Mouse (Mus musculus): ENCODE data around the gene Chp1.
"Not testable (repeated sequence)": the region's sequence is repeated elsewhere in the genome, so short reads cannot be mapped to it uniquely, and the experiment has no call there.

Chp1 gene

DNA sequence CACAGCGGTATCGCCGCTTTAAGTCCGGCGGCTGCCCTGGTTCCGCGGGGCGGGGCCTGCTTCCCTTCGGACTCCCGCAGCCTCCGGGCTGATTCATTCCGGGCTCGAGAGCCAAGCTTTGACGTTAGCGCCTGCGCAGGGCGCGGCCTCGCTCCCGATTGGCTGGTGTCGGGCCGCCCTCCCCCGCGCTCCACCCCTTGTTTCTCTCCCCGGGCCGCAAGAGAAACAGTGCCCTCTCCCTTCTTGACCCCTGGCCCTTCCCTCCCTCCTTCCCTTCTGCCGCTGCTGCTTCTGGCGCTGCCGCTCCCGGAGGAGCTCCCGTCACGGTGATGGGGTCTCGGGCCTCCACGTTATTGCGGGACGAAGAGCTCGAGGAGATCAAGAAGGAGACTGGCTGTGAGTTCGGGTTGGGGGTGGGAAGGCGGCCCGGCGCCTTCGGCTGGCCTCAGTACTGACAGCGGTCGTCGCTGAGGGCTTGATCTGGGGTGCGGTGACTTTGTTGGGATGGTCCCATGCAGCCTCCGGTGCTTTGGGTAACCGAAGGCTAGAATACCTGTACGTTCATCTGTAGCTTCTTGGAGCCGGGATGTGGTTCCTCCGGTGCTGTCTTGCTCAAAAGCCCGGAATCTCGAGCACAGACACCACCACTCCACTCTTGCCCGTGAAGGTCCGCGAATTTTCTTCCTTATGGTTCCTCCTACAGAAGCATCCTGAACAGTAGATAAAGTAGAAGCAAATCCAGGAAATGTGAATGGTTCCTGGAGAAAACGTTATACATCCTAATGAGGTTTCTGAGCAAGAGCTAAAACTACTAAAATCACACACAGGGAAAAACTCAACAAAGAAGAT is at the start of gene Chp1, which contains the start of gene Exd1:
Gene Chp1 (plus strand): TSS at position 176 of the 849 bp plus-strand sequence.
Gene Exd1 (minus strand): TSS at position 106 of the 849 bp plus-strand sequence.
- DNase-seq (ENCODE audit: low spot score in 2 of 2), result peak; percentile 98 to 99

DNA sequence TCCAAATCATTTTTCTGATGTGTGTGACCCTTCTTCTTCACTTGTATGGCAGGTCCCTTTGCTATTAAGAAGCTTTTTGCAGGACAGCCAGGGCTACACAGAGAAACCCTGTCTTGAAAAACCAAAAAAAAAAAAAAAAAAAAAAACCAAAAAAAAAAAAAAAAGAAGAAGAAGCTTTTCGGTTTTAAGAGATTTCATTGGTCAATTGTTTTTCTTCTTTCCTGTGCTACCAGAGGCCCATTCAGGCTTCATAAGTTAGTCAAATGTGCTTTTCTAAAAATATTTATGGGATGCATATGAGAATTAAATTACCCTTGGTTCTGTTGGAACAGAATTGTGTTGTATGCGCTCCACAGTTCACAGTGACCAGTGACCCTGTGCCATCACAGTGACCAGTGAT is 48.6 kb upstream of the Chp1 start:
- no peak for DNase-seq (ENCODE audit: low spot score in 2 of 2)

DNA sequence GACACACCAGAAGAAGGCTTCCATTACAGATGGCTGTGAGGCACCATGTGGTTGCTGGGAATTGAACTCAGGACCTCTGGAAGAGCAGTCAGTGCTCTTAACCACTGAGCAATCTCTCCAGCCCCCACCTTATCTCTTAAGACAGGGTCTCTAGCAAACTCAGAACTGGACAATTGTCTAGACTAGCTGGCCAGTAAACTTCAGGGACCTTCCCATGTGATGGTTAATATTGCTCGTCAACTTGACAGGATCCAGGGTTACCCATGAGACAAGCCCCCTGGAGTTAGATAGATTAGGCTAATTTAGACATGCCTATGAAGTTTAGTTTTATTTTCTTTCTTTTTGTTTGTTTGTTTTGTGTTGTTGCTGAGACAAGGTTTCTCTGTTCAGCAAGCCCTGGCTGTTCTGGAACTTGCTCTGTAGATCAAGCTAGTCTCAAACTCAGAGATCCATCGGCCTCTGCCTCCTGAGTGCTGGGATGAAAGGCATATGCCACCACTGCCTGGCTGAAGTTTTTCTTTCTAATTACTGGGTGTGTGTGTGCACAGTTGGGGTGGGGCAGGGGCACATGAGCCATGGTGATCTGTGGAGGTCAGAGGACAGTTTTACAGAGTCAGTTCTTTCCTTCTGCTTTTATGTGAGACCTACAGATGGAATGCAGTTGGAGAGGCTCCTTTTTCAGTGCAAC is 46.4 kb upstream of the Chp1 start:
- DNase-seq (ENCODE audit: low spot score in 2 of 2), result no peak

DNA sequence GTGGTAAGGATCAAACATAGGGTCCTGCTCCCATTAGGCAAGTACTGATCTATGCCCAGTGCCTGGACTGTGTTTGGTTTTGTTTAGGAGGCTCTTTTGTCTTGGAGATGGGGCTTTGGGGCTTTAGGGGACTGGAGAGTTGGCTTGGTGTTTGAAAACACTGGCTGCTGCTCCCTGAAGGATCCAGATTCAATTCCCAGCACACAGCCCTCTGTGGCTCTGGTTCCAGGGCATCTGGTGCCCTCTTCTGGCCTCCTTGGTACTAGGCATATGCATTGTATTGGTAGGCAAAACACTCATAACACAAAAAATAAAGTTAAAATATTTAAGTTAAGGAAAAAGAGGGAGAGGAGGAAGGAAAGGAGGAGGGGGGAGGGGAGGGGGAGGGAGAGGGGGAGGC is 40.4 kb upstream of the Chp1 start:
- DNase-seq (ENCODE audit: low spot score in 2 of 2), result no peak

DNA sequence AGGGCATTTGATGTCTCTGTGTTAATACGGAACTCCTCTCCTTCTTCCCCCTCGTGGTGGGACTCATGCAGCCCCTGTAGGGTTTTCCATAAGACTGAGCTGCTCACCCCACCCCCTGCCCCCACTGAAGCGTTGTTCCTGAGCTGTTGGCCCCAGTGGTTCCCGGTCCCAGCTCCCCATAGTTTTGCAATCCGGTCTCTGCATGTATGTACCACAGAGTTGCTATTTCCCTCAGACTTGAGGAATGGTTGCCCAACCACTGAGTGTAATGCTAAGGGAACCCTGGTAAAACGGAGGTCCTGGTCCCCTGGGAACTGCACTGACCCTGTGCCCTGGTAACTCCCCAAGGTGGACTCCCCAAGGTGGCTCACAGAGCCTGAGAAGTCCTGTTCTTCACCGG is 39.0 kb upstream of the Chp1 start:
- not testable (repeated sequence) for DNase-seq (ENCODE audit: low spot score in 2 of 2)

DNA sequence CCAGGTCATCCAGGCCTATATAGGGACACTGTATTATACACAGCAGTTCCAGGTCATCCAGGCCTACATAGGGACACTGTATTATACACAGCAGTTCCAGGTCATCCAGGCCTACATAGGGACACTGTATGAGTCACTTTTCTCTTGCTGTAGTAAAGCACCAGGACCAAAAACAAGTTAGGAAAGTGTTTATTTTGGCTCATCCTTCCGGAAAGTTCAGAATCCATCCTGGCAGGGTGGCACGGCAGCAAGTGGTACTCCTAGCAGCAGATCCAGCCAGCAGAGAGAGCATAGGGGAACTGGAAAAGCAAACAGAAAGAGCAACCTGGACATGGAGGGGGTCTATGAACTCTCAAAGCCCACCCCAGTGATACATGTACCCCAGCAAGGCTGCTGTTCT is 36.6 kb upstream of the Chp1 start:
- no peak for DNase-seq (ENCODE audit: low spot score in 2 of 2)

DNA sequence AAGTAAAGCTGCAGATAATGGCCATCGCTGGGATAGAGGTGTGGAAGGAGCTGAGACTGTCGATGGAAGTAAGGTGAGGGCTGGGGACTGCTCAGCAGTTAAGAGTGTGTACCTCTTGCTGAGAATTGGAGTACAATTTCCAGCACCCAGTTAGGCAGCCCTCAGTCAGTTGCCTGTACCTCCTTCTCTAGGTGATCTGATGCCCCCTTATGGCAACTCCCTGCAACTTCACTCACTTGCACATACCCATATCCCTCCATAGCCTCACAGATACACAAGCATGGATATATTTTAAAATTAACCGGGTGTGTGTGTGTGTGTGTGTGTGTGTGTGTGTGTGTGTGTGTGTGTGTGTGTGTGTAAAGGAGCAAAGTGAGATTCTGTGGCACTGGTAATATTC is 35.2 kb upstream of the Chp1 start:
- no peak for DNase-seq (ENCODE audit: low spot score in 2 of 2)

DNA sequence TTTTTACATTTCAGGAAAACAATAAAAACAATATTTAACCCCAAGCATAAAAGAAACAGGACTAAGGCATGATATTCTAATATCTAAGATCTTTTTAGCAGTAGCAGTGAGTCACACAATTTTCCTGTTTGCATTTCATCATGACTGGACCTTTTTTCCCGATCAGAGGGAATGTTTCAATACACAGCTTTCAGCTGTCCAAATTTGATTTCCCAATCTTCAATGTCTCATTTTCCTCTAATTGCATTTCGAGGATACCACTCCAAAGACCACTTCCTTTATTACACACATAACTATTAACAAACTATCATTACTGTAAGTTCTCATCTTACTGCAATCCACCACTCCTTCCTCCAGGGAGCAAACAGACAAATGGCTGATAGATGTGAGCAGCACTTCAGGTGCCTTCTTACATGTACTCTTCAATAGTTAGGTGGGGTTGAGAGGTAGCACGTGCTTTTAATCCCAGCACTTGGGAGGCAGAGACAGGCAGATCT is 33.4 kb upstream of the Chp1 start:
- no peak for DNase-seq (ENCODE audit: low spot score in 2 of 2)

DNA sequence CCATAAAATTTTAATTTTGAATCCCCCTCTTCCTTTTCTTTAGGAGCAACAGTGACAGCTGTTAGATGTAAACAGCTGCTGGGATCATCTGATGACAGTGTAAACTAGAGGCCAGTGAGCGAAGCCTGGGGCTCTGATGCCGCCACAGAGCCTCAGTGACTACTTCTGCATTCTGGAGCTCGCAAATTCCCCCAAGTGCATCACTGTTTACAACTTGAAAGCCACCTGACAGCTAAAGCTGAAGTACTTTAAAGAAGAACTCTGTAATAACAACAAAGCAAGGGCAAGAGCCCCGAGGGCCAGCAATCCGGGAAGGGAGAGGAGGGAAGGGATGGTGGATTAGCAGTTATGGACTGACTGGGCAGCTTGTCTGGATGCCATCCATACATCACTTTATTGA is 30.7 kb upstream of the Chp1 start:
- DNase-seq (ENCODE audit: low spot score in 2 of 2), result no peak

DNA sequence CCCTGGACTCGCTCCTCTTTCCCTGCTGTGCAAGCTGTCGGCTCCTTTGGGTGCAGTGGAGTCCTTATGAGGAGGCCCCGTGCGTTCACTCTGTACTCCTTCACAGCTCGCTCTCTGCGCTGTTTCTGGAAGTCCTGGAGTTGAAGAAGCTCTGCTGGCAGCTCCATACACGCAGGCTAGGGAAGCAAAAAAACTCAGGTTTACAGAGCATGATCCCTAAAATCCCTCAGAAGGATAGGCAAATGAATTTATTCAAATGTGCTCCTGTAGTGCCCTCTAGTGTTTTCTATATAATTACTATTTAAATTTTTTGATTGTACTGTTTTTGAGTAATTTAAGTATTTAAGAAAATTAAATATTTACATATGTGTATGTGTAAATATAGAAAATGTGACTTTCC is 26.9 kb upstream of the Chp1 start:
- no peak for DNase-seq (ENCODE audit: low spot score in 2 of 2)

DNA sequence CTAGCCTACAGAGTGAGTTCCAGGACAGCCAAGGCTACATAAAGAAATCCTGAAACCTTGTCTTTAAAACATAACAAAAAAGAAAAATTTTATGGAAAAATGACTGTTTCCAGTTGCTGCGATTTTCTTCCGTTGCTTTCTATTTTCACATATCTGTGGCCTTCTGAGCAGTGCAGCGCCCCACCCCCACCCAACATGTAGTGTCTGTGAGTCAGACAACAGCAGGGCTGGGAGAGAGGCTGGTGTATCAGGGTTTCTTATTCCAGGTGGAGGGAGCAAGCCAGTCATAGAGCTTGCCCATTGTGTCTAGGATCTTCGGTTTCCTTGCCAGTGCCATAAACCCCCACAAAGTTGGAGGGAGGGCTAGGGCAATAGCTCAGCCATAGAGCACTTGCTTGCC is 23.7 kb upstream of the Chp1 start:
- DNase-seq (ENCODE audit: low spot score in 2 of 2), result no peak

DNA sequence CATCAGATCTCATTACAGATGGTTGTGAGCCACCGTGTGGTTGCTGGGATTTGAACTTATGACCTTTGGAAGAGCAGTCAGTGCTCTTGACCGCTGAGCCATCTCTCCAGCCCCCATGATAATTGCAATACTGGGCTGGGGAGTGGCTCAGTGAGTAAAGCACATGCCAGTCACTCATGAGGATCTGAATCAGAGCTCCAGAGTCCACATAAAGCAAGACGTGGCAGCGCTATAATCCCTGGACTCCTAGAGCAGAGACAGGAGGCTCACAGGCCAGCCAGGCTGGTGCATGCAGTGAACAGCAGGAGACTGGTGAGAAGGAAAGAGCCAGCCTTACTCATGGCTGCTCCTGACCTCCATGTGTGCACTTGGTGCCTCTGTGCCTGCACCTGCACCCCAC is 22.1 kb upstream of the Chp1 start:
- DNase-seq (ENCODE audit: low spot score in 2 of 2), result no peak

DNA sequence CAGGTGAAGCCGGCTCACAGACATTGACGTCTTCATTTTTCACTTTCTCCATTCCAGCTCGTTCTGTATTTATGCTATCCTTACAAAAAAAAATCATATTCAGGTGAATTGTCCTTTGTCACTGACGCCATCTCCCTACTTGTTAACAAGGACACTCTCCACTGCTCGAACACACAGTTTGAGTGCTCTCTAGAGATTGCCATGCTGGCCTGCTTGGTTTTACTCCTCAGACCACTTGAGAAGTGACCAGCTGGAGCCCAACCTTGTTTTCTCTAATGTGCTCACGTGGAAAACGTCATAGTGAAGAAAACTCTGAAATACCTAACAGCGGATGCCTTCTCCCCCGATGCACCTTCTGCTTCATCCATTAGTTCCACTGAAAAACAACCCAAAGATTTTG is 8.7 kb upstream of the Chp1 start:
- no peak for DNase-seq (ENCODE audit: low spot score in 2 of 2)

DNA sequence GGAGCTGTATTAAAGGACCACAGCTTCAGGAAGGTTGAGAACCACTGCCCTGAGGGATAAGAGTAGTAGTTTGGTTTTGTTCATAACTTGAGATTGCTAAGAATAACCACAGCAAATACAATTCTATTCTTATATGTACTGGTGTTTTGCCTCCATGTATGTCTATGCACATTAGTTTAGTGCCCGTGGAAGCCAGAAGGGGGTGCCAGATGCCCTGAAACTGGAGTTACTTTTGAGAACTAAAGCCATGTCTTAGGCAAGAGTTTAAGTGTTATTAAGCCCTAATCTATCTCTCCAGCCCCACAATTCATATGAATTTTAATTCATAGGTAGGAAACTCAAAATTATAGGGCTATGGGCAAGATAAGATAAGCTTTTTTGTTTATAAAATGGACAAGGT is 5.4 kb upstream of the Chp1 start:
- DNase-seq (ENCODE audit: low spot score in 2 of 2), result peak in 1 of 2 experiments; percentile 65

DNA sequence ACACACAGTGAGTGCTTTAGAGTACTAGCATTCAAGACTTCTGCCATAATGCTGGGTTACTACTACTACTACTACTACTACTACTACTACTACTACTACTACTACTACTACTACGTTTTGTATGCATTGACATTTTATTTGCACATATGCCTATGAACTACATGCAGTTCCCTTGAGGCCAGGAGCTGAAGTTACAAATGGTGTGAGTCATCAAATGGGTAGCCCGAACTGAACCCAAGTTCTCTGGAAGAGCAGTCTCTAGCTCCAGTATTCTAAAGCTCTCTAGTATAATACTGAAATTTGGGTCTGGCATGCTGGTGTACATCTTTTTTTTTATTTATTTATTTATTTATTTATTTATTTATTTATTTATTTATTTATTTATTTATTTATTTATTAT is 3.8 kb upstream of the Chp1 start:
- no peak for DNase-seq (ENCODE audit: low spot score in 2 of 2)

DNA sequence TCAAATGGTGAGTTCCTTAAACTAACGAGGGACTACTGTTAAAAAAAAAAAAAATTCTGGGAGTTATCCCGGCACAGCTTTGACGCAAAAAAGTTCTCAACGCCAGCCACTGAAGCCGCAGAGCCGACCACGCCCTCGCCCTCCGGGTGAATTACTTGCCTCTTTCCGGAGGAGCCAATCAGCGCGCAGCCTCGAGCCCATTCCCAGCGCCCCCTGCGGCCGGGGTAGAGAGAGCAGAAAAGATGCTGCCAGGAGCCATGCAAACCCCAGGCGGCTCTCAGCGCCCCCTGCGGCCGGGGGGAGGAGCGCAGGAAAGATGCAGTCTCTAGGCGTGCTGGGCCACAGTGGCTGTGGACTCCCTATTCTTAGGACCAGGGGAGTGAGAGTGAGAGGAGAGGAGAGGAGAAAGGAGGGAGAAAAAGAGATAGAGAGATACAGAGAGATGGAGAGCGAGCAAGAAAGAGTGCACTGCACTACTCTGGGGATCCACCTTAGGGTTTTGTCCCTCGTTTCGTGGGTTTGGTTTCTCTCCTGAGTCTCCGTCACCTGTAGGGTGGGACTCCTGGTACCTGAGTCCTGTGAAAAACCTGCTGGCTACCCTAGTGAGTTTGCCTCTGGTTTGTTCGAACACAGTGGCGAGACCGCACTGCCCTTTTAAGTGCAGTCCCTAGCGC is 512 bp upstream of the Chp1 start:
- DNase-seq (ENCODE audit: low spot score in 2 of 2), result peak; percentile 80 to 87

DNA sequence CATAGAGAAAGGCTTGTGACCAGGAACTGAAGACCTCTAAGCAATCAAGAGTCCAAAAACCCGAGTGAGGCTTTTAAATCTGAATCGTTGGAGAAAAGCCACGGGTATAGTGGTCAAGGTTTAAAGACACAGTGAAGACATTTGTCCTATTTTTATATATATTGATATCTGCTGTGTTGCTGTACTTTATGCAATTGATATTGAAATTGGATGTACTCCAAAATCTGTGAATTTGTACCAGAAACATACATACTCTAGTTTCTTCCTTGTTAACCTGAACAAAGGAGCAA is 819 bp downstream of the Chp1 start:
- no peak for DNase-seq (ENCODE audit: low spot score in 2 of 2)

DNA sequence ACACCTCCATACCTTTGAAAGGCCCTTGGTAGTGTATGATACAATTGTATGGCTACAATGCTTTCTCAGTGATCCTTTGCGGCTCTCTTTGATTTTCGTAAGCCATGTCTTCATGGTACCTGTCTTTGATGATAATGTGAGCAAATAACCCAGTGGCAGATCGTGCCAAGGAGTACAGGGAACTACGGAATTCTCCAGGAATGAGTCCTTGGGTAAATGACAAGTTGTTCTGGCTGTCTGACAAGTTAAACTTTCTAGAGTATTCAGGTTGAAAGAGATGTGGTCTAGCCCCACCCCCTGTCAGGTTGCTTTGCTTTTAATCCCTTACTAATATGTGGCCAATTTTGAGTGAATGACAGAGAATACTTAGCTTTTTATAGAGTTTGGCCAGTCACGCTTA is 1.2 kb downstream of the Chp1 start:
- DNase-seq (ENCODE audit: low spot score in 2 of 2), result no peak

DNA sequence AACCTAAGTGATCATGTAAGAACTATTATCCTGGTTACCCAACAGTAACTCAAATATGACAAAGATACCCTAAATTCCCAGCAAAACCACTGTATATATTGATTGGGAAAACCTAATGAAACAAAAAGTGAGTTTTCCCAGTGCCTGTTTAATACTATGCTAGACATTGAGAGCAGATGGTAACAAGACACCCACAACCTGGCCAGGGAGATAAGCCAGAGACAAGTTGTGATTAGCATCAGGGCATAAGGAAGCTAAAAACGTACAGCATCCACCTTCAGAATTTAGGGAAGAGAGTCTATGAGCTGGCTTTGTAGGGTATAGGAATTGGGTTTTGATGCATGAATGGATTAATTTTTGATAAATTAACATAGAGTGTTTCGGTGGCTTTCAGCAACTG is 2.2 kb downstream of the Chp1 start:
- DNase-seq (ENCODE audit: low spot score in 2 of 2), result no peak

DNA sequence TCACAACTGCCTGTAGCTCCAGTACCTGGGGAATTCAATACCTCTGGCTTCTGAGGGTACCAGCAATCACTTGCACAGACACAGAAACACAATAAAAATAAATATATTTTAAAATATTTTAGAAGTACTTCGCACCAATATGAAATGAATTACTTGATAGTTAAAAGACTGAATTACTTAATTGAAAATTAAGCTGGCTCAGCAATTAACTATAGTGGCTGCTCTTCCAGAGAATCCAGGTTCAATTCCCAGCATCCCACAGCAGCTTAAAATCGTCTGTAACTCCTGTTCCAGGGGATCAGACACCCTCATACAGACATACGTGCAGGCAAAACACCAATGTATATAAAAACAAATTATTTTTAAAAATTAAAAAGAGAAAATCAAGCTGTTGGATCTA is 10.5 kb downstream of the Chp1 start:
- DNase-seq (ENCODE audit: low spot score in 2 of 2), result no peak

DNA sequence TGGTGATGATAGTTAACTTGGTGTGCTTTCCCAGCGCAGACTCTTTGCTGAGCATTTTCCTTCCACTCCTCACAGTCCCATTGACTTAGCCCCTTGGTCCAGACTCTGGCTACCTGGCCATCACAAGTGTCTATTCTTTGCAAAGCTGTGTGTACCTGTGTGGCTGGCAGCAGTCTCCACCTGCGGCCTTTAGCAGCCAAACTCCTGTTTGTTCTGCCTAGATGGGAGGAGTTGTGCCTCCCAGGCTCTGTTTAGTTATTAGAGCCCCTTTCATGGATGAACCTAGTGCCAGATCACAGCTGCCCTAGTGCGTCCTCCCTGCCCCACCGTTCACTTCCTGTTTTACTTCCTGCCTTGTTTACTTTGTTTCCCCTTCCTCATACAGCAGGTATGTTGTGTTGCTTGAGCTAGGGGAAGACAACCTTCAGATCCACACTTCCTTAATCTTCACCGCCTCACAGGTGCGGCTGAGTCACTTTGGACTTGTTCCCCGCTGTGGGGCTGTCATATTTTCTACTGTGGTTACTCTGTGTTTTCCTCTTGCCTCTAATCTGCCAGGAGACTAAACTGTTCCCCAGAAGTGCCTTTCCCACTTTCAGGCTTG is 11.3 kb downstream of the Chp1 start:
- DNase-seq (ENCODE audit: low spot score in 2 of 2), result no peak

DNA sequence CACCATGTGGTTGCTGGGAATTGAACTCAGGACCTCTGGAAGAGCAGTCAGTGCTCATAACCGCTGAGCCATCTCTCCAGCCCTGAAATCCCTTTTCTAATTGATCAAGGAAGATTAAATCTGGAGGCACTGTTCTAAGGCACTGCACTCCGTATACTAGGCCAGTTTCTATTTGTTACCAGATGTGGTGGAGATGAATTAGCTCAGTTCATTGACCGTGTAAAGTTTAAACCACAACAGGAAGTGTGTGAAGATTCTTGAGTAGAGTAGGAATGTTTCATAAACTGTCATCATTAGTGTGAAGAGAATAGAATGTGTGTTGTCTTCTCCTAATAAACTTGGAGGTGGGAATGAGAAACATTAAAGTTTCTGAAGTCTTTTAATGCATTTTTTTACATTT is 14.3 kb downstream of the Chp1 start:
- DNase-seq (ENCODE audit: low spot score in 2 of 2), result no peak
